ENCODE assay signal across 8 mouse cellular contexts in genomic region chr16:74410125-74410524, GRCm38 (mm10). TPM values are rescaled to one million over a fixed set of nuclear protein-coding genes. Genes with fewer than 3 reads are reported as not detected.
DNase-seq lines count a peak whose midpoint lies in the region; ATAC-seq and TF ChIP-seq lines count a peak whose summit lies in the region.

No protein-coding gene starts in this region.

- ATAC-seq in limb, embryonic 11.5 days (ENCODE audit: insufficient number of reproducible peaks, low FRiP score, low TSS enrichment, low read depth) = no peak
- no peak for ATAC-seq in neural tube, embryonic 12.5 days (ENCODE audit: low FRiP score, low read depth)
- ATAC-seq in megakaryocyte progenitor cell, adult 5-6 weeks (replicated peaks; ENCODE audit: poor library complexity) = no peak

- peaks cover 17% of the 10 kb centered on the region for H3K27me3 ChIP-seq in hindbrain, embryonic 10.5 days (ENCODE audit: insufficient read depth, poor library complexity, severe bottlenecking)
- H3K27me3 ChIP-seq in limb, embryonic 11.5 days (ENCODE audit: control insufficient read depth, insufficient read depth, low read length) = no peaks in the 10 kb centered on the region
- H3K27me3 ChIP-seq in neural tube, embryonic 12.5 days (replicated peaks) = no peaks in the 10 kb centered on the region

- peak overlapping the region; percentile 83 for H3K4me2 ChIP-seq in limb, embryonic 11.5 days (ENCODE audit: low read depth, severe bottlenecking)
- peak overlapping the region; percentile 94 for H3K4me2 ChIP-seq in neural tube, embryonic 12.5 days (replicated peaks)

- peak overlapping the region; percentile 75 for H3K4me3 ChIP-seq in left cerebral cortex, adult 2 months
- peak overlapping the region; percentile 69 for H3K4me3 ChIP-seq in hindbrain, embryonic 10.5 days
- H3K4me3 ChIP-seq in limb, embryonic 11.5 days (ENCODE audit: low read depth, low read length) = peak overlapping the region; percentile 68
- peak overlapping the region; percentile 57 for H3K4me3 ChIP-seq in neural tube, embryonic 12.5 days

- H3K4me1 ChIP-seq in hindbrain, embryonic 10.5 days (replicated peaks) = peaks cover 26% of the 10 kb centered on the region
- no peaks in the 10 kb centered on the region for H3K4me1 ChIP-seq in limb, embryonic 11.5 days (ENCODE audit: control insufficient read depth, insufficient read depth, low read length)
- H3K4me1 ChIP-seq in neural tube, embryonic 12.5 days = peaks cover 7% of the 10 kb centered on the region; the same call in 1 of the 2 replicates

- peak overlapping the region; percentile 81 for H3K9ac ChIP-seq in limb, embryonic 11.5 days (ENCODE audit: low read length)
- H3K9ac ChIP-seq in neural tube, embryonic 12.5 days = peak overlapping the region; percentile 73

- peak in 1 of 2 experiments; percentile 28 for DNase-seq in left cerebral cortex, adult 2 months (ENCODE audit: extremely low spot score in 1 of 2, low spot score in 2 of 2)
- DNase-seq in left cerebral cortex, adult 9 months (ENCODE audit: low spot score in 2 of 2) = no peak
- no peak for DNase-seq in hindbrain, embryonic 10.5 days (ENCODE audit: low spot score)
- DNase-seq in limb, embryonic 11.5 days (ENCODE audit: low spot score) = no peak
- DNase-seq in adrenal gland, postnatal 36 days = no peak
- no peak for DNase-seq in adipocyte (ENCODE audit: low spot score)

- no peaks in the 10 kb centered on the region for H3K9me3 ChIP-seq in hindbrain, embryonic 10.5 days
- no peaks in the 10 kb centered on the region for H3K9me3 ChIP-seq in limb, embryonic 11.5 days (ENCODE audit: control insufficient read depth, low read length)
- H3K9me3 ChIP-seq in neural tube, embryonic 12.5 days = no peaks in the 10 kb centered on the region

- intact Hi-C loops in left cerebral cortex, adult 2 months (cut with DNase I) = loop anchor here (5.0 to 10.0 kb wide), 4 partner anchors 178 to 1043 kb away; no protein-coding TSS in a partner anchor

- H3K27ac ChIP-seq in left cerebral cortex, adult 2 months = no peak overlapping the region
- H3K27ac ChIP-seq in hindbrain, embryonic 10.5 days = peak overlapping the region; percentile 2; the same call in 1 of the 2 replicates
- peak overlapping the region; percentile 39; the same call in 1 of the 2 replicates for H3K27ac ChIP-seq in limb, embryonic 11.5 days (replicated peaks; ENCODE audit: low read depth, low read length)
- H3K27ac ChIP-seq in neural tube, embryonic 12.5 days = no peak overlapping the region

- 21% methylated on average over 6 of the region's 6 CpGs for WGBS in hindbrain, embryonic 10.5 days
- WGBS in limb, embryonic 11.5 days = 18% methylated on average over 6 of the region's 6 CpGs
- 23% methylated on average over 6 of the region's 6 CpGs for WGBS in neural tube, embryonic 12.5 days

- no peak for TF ChIP-seq CTCF in left cerebral cortex, adult 2 months (IDR thresholded peaks at IDR 0.05)

- H3K36me3 ChIP-seq in hindbrain, embryonic 10.5 days = no peaks in the 10 kb centered on the region
- H3K36me3 ChIP-seq in limb, embryonic 11.5 days (ENCODE audit: control insufficient read depth, insufficient read depth, low read length) = no peaks in the 10 kb centered on the region
- no peaks in the 10 kb centered on the region for H3K36me3 ChIP-seq in neural tube, embryonic 12.5 days

RNA-seq across cellular contexts. Expression of gene Robo2, which starts 1.5 kb away (rescaled TPM):
- total RNA-seq in left cerebral cortex, adult 2 months (2021) = 100 to 1,000 TPM; 138 to 146 TPM
- polyA plus RNA-seq in hindbrain, embryonic 10.5 days (2016; fragmentation: Nextera tagmentation; extraction: Ambion mirVana) = 16.7 and 21.9 TPM in 2 replicates
- polyA plus RNA-seq in limb, embryonic 11.5 days (2014; fragmentation: Nextera tagmentation; extraction: Ambion mirVana) = 102 and 113 TPM in 2 replicates
- polyA plus RNA-seq in neural tube, embryonic 12.5 days (2016; fragmentation: Nextera tagmentation; extraction: Ambion mirVana) = 64.0 and 67.1 TPM in 2 replicates
- not detected in 2 replicates for total RNA-seq in megakaryocyte progenitor cell, adult 5-6 weeks (2015)
- not detected in 2 replicates for total RNA-seq in megakaryocyte progenitor cell, adult 5-6 weeks (2017)
- 1 to 10 TPM; 2.9 to 3.5 TPM for total RNA-seq in adrenal gland, postnatal 36 days (2021)

Comparison
In these comparisons a context has a peak if more than half of its experiments do, and no peak if none do; other contexts are left out.
1. H3K27ac ChIP-seq: peak in hindbrain, embryonic 10.5 days (single experiment) and limb, embryonic 11.5 days (single experiment); none in left cerebral cortex, adult 2 months (single experiment) and neural tube, embryonic 12.5 days (single experiment).
2. RNA of gene Robo2, which starts 1.5 kb away (total RNA-seq): 138 to 146 TPM in left cerebral cortex, adult 2 months; 2.9 to 3.5 TPM in adrenal gland, postnatal 36 days and not detected in megakaryocyte progenitor cell, adult 5-6 weeks; every median in the first group is over 10 times any median in the second.
3. Peak in every context shown above with its lines, with median percentiles within 50 percentile points of each other: H3K4me3 ChIP-seq.